Mouse (Mus musculus): ENCODE data around the gene Zscan2. TPM values are rescaled to one million over a fixed set of nuclear protein-coding genes. Genes with fewer than 3 reads are reported as not detected.

Gene Zscan2
- polyA plus RNA-seq (2015; fragmentation: Nextera tagmentation; extraction: Ambion mirVana): 0.26 and 0.45 TPM in 2 replicates

GRCm38 (mm10) chr7:80860729-80861274 is at the start of gene Zscan2:
Zscan2 (plus strand) TSS chr7:80860920.
- Histone ChIP-seq H3K4me2 (peak within 1 kb of the TSS; percentile 95), H3K36me3 (replicated peaks) (no peaks in the 10 kb centered on the region), H3K4me3 (replicated peaks) (peak within 1 kb of the TSS; percentile 76), H3K9me3 (replicated peaks) (no peaks in the 10 kb centered on the region), H3K9ac (peak within 1 kb of the TSS; percentile 76), H3K27me3 (no peaks in the 10 kb centered on the region), H3K4me1 (replicated peaks) (peaks cover 36% of the 10 kb centered on the region), H3K27ac (replicated peaks) (peak within 1 kb of the TSS; percentile 77; the same call in 1 of the 2 replicates)
- ATAC-seq (ENCODE audit: insufficient read depth): peak; percentile 93
- under 1% methylated on average over 40 of the region's 40 CpGs for WGBS (ENCODE audit: insufficient replicate concordance)

GRCm38 (mm10) chr7:80813397-80813796 is 47.3 kb upstream of the Zscan2 start:
- Histone ChIP-seq H3K4me3 (replicated peaks) (no peak overlapping the region), H3K27me3 (no peaks in the 10 kb centered on the region), H3K4me2 (no peak overlapping the region), H3K9ac (no peak overlapping the region), H3K9me3 (replicated peaks) (no peaks in the 10 kb centered on the region), H3K36me3 (replicated peaks) (no peaks in the 10 kb centered on the region), H3K27ac (replicated peaks) (no peak overlapping the region), H3K4me1 (replicated peaks) (no peaks in the 10 kb centered on the region)
- no peak for ATAC-seq (ENCODE audit: insufficient read depth)
- WGBS (ENCODE audit: insufficient replicate concordance): 47% methylated on average over 4 of the region's 4 CpGs

- ATAC-seq (ENCODE audit: insufficient read depth): no peak
- Histone ChIP-seq H3K9me3 (replicated peaks) (no peaks in the 10 kb centered on the region), H3K4me3 (replicated peaks) (no peak overlapping the region), H3K4me2 (no peak overlapping the region), H3K27ac (replicated peaks) (no peak overlapping the region), H3K36me3 (replicated peaks) (no peaks in the 10 kb centered on the region), H3K4me1 (replicated peaks) (no peaks in the 10 kb centered on the region), H3K9ac (no peak overlapping the region), H3K27me3 (no peaks in the 10 kb centered on the region)
- WGBS (ENCODE audit: insufficient replicate concordance): 53% methylated on average over 5 of the region's 5 CpGs
These were observed 44.1 kb upstream of the Zscan2 start for GRCm38 (mm10) chr7:80816641-80817040.

GRCm38 (mm10) chr7:80820838-80821237 is 39.9 kb upstream of the Zscan2 start:
- no peak overlapping the region for H3K4me2 ChIP-seq
- 62% methylated on average over 4 of the region's 4 CpGs for WGBS (ENCODE audit: insufficient replicate concordance)
- no peak for ATAC-seq (ENCODE audit: insufficient read depth)
- H3K36me3 ChIP-seq (replicated peaks): no peaks in the 10 kb centered on the region
- no peak overlapping the region for H3K9ac ChIP-seq
- no peak overlapping the region for H3K27ac ChIP-seq (replicated peaks)
- no peaks in the 10 kb centered on the region for H3K9me3 ChIP-seq (replicated peaks)
- H3K27me3 ChIP-seq: no peaks in the 10 kb centered on the region
- peaks cover 13% of the 10 kb centered on the region for H3K4me1 ChIP-seq (replicated peaks)
- H3K4me3 ChIP-seq (replicated peaks): no peak overlapping the region

GRCm38 (mm10) chr7:80823267-80823666 is 37.5 kb upstream of the Zscan2 start:
- no peak overlapping the region for H3K9ac ChIP-seq
- peaks cover 13% of the 10 kb centered on the region for H3K4me1 ChIP-seq (replicated peaks)
- H3K9me3 ChIP-seq (replicated peaks): no peaks in the 10 kb centered on the region
- H3K27ac ChIP-seq (replicated peaks): no peak overlapping the region
- no peak for ATAC-seq (ENCODE audit: insufficient read depth)
- WGBS (ENCODE audit: insufficient replicate concordance): 70% methylated on average over 4 of the region's 4 CpGs
- no peak overlapping the region for H3K4me2 ChIP-seq
- no peaks in the 10 kb centered on the region for H3K36me3 ChIP-seq (replicated peaks)
- H3K4me3 ChIP-seq (replicated peaks): no peak overlapping the region
- H3K27me3 ChIP-seq: no peaks in the 10 kb centered on the region

GRCm38 (mm10) chr7:80823875-80824682 is 36.6 kb upstream of the Zscan2 start:
- H3K4me1 ChIP-seq (replicated peaks): peaks cover 13% of the 10 kb centered on the region
- H3K27me3 ChIP-seq: no peaks in the 10 kb centered on the region
- no peak overlapping the region for H3K4me3 ChIP-seq (replicated peaks)
- H3K9ac ChIP-seq: no peak overlapping the region
- WGBS (ENCODE audit: insufficient replicate concordance): 29% methylated on average over 11 of the region's 11 CpGs
- no peak overlapping the region for H3K27ac ChIP-seq (replicated peaks)
- peak overlapping the region; percentile 38; the same call in 1 of the 2 replicates for H3K4me2 ChIP-seq
- H3K9me3 ChIP-seq (replicated peaks): no peaks in the 10 kb centered on the region
- ATAC-seq (ENCODE audit: insufficient read depth): 0 out of 2 replicates have a peak, but pooled peaks have one; percentile 40
- H3K36me3 ChIP-seq (replicated peaks): no peaks in the 10 kb centered on the region

GRCm38 (mm10) chr7:80825843-80826403 is 34.8 kb upstream of the Zscan2 start, which contains the start of gene Iqgap1:
Iqgap1 (minus strand) TSS chr7:80825974.
- Histone ChIP-seq H3K9me3 (replicated peaks) (no peaks in the 10 kb centered on the region), H3K4me1 (replicated peaks) (peaks cover 13% of the 10 kb centered on the region), H3K27ac (replicated peaks) (no peak within 1 kb of the TSS), H3K4me3 (replicated peaks) (no peak within 1 kb of the TSS), H3K9ac (no peak within 1 kb of the TSS), H3K36me3 (replicated peaks) (no peaks in the 10 kb centered on the region), H3K27me3 (no peaks in the 10 kb centered on the region), H3K4me2 (no peak within 1 kb of the TSS)
- 74% methylated on average over 11 of the region's 11 CpGs for WGBS (ENCODE audit: insufficient replicate concordance)
- no peak for ATAC-seq (ENCODE audit: insufficient read depth)

- no peaks in the 10 kb centered on the region for H3K36me3 ChIP-seq (replicated peaks)
- H3K27me3 ChIP-seq: no peaks in the 10 kb centered on the region
- peaks cover 19% of the 10 kb centered on the region for H3K4me1 ChIP-seq (replicated peaks)
- H3K9me3 ChIP-seq (replicated peaks): no peaks in the 10 kb centered on the region
- H3K27ac ChIP-seq (replicated peaks): no peak overlapping the region
- H3K9ac ChIP-seq: no peak overlapping the region
- no peak for ATAC-seq (ENCODE audit: insufficient read depth)
- no peak overlapping the region for H3K4me2 ChIP-seq
- H3K4me3 ChIP-seq (replicated peaks): no peak overlapping the region
- WGBS (ENCODE audit: insufficient replicate concordance): 53% methylated on average over 18 of the region's 18 CpGs
These were observed 32.4 kb upstream of the Zscan2 start for GRCm38 (mm10) chr7:80828146-80828860.

- Histone ChIP-seq H3K9me3 (replicated peaks) (no peaks in the 10 kb centered on the region), H3K4me3 (replicated peaks) (no peak overlapping the region), H3K4me2 (no peak overlapping the region), H3K36me3 (replicated peaks) (no peaks in the 10 kb centered on the region), H3K4me1 (replicated peaks) (peaks cover 11% of the 10 kb centered on the region), H3K27me3 (no peaks in the 10 kb centered on the region), H3K27ac (replicated peaks) (no peak overlapping the region), H3K9ac (no peak overlapping the region)
- 67% methylated on average over 15 of the region's 15 CpGs for WGBS (ENCODE audit: insufficient replicate concordance)
- peak; percentile 22; the same call in 1 of the 2 replicates for ATAC-seq (ENCODE audit: insufficient read depth)
These were observed 30.4 kb upstream of the Zscan2 start for GRCm38 (mm10) chr7:80830193-80830803.

GRCm38 (mm10) chr7:80832191-80832590 is 28.5 kb upstream of the Zscan2 start:
- no peak for ATAC-seq (ENCODE audit: insufficient read depth)
- 9% methylated on average over 4 of the region's 4 CpGs for WGBS (ENCODE audit: insufficient replicate concordance)
- no peak overlapping the region for H3K27ac ChIP-seq (replicated peaks)

More at GRCm38 (mm10) chr7:80832191-80832590, 28.5 kb upstream of the Zscan2 start:
- Histone ChIP-seq H3K9me3 (replicated peaks) (no peaks in the 10 kb centered on the region), H3K4me3 (replicated peaks) (no peak overlapping the region), H3K4me2 (no peak overlapping the region; the same call in 1 of the 2 replicates), H3K36me3 (replicated peaks) (no peaks in the 10 kb centered on the region), H3K4me1 (replicated peaks) (peaks cover 11% of the 10 kb centered on the region), H3K27me3 (no peaks in the 10 kb centered on the region), H3K9ac (no peak overlapping the region)

All from liver, embryonic 15.5 days (tissue).